Mouse (Mus musculus) left cerebral cortex, adult 9 months (tissue): ENCODE data around the gene Gabpa.
A peak's percentile ranks its signal among the peaks of the same experiment; 100 is the strongest.

Source experiments
- DNase-seq, 2 experiments: peaks; one replicate each; pipeline ENCODE4 v3.0.0; 2022; ENCODE audit warnings: low spot score in 2 of 2

The Gabpa gene

GRCm38 (mm10) chr16:84853492-84853891, 18.8 kb downstream of the Gabpa start:
- DNase-seq = no peak

DNA sequence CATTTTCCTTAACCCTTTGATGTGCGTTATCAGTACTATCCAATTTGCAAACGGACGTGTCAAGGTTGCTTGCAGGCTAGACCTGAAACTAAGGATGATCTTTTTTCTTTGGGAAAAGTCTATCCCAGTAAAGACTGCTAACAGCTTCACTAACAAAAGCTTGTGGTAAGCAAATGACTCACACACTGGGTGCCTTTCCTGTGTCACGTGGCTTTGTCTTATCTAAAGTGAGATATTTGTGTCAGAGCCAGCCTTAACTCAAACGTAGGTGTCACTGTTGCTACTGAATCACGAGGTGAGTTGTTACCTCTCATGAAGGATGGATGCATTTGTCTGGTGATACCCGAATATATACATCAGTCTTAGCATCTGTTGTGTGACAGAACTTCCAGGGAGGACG, 29.9 kb downstream of the Gabpa start:
- DNase-seq = no peak

DNA sequence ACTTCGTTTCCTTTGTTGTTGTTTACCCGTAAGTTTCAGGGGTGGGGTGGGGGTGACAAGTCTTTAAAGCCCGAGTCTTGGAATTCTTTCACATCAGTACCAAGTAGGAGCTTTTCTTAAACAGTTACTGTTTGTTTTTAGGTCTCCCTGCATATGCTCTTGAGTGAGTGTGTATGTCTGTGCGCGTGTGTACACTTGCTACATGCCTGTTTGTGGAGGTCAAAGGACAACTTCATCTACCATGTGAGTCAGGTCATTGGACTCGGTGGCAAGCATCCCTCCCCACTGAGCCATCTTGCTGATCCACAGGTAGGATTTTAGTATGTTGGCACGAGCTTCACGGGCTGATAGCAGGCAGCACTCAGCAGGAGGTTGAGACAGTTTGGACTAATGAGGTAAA, 39.1 kb downstream of the Gabpa start:
- no peak for DNase-seq

GRCm38 (mm10) chr16:84875012-84875717, 40.4 kb downstream of the Gabpa start:
- DNase-seq = peak in 1 of 2 experiments; percentile 55

GRCm38 (mm10) chr16:84875718-84876035, 41.0 kb downstream of the Gabpa start:
- DNase-seq = peak; percentile 36 to 62

GRCm38 (mm10) chr16:84876082-84876481, 41.4 kb downstream of the Gabpa start:
- no peak for DNase-seq

DNA sequence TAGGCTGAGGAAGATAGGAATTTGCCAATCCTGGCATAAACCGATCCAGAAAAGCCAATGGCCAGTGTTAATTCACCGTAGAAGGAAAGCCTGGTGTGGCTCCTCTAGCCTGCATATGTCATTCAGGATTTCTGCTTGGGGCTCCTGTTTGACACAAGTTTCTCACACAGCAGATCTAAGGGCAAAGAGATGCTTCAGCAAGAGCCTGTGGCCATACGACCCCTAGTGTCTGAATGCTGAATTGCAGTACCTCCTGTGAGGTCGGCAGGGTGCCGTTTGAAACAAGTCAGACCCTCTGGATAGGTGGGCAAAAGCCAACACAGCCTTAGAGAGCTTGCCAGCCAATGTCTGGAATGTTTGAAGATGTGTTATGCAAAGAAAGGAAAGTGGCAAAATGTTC, 44.4 kb downstream of the Gabpa start:
- DNase-seq = peak; percentile 19 to 70

- no peak for DNase-seq
Observed at GRCm38 (mm10) chr16:84881168-84881567, 46.4 kb downstream of the Gabpa start.

DNA sequence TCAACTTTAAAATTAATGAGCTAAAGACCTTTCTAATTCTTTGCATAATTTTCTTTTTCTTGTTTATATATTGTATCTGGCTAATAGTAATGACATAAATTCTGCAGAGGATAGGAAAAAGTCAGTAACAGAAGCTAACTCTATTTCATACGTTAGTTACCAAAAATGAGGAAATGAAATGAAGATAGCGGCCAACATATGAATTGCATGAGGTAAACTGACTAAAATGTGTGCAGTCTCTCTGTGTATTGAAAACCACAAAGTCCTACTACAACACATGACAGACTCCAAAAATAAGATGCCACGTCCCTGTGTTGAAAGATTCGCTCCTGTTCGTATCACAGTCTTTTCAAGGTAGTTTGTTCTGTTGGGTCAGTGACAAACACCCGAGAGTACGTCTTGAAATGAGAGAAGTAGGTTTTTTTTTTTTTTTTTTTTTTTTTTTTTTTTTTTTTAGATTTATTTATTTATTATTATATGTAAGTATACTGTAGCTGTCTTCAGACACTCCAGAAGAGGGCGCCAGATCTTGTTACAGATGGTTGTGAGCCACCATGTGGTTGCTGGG, 47.1 kb downstream of the Gabpa start:
- no peak for DNase-seq

DNA sequence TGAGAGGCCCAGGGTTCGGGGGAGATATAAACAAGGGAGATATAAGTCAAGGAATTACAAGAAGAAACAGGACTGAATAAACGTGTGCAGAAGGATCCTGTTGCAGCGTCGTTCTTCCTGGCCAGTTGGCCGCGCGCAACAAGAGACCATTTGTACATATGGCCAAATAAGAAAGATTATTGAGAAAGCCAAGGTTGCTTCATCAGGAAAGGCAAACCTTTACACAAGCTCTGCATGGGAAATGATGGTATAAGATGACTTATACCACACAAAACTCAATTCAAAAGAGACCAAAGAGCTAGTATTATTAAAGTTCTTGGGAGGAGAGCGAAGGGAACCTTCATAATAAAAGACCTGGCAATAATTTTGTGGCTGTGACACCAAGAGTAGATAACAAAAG, 49.8 kb downstream of the Gabpa start:
- DNase-seq = no peak

- no peak for DNase-seq
Observed at GRCm38 (mm10) chr16:84902995-84903394, 68.3 kb downstream of the Gabpa start.

- no peak for DNase-seq
Observed at GRCm38 (mm10) chr16:84911477-84912165, 76.9 kb downstream of the Gabpa start.
